Comparison of ENCODE assay signal across 10 mouse cellular contexts in the genomic region with DNA sequence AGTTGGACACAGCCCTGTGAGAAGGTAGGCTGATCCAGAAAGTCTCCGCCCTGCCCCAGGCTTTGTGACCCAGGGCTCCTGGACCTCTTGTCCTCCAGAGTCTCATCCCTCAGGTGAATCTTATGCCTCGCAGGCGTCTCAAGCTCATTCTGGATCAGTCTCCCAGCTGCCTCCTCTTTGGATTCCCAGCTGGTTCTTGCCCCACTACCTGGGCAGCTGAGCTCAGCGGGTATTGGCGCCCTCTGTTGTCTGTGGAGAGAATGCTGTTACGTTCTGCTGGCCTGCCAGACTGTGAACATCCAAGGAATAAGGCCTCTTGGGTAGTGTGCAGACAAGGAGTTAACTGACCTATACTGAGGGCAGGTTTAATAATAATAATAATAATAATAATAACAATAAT. TPM values are rescaled to one million over a fixed set of nuclear protein-coding genes. Genes with fewer than 3 reads are reported as not detected.
DNase-seq lines count a peak whose midpoint lies in the region; ATAC-seq and TF ChIP-seq lines count a peak whose summit lies in the region.
"Had no signal": no experiment of that assay in that cellular context is flagged by ENCODE, and none has a peak within 500 bp of the region (broad histone marks: within the 10 kb centered on the region; RNA-seq: fewer than 3 reads in every experiment).

No protein-coding gene starts in this region.

- TF ChIP-seq CTCF in left cerebral cortex, adult 2 months (IDR thresholded peaks at IDR 0.05): peak; percentile 67
- TF ChIP-seq CTCF in MEL (IDR thresholded peaks at IDR 0.05 in 2 of 3, conservative IDR thresholded peaks at IDR 0.05 in 1 of 3; ENCODE audit: control insufficient read depth in 1 of 3, insufficient read depth in 1 of 3, low read depth in 2 of 3, low read length in 3 of 3, poor library complexity in 1 of 3, severe bottlenecking in 1 of 3): peak; percentile 43 to 71 (median 54)
- peak; percentile 48; the same call in 1 of the 2 replicates for TF ChIP-seq CTCF in liver, embryonic 14.5 days (IDR thresholded peaks at IDR 0.05; ENCODE audit: low read depth)

- no peak overlapping the region for H3K27ac ChIP-seq in left cerebral cortex, adult 2 months
- H3K27ac ChIP-seq in MEL (ENCODE audit: control insufficient read depth, low read depth, low read length): no peak overlapping the region
- no peak overlapping the region for H3K27ac ChIP-seq in liver, embryonic 14.5 days

- no peak for TF ChIP-seq POLR2A in MEL (IDR thresholded peaks at IDR 0.05; ENCODE audit: control insufficient read depth in 1 of 2, insufficient read depth in 1 of 2, low read depth in 1 of 2, low read length in 2 of 2, poor library complexity in 1 of 2)

- H3K36me3 ChIP-seq in MEL (ENCODE audit: control insufficient read depth in 1 of 2, insufficient read depth in 2 of 2, low read length in 2 of 2): no peaks in the 10 kb centered on the region
- no peaks in the 10 kb centered on the region for H3K36me3 ChIP-seq in liver, embryonic 14.5 days (replicated peaks; ENCODE audit: control insufficient read depth, insufficient read depth, low read depth)

- 41% methylated on average over 6 of the region's 6 CpGs for WGBS in liver, embryonic 14.5 days (ENCODE audit: insufficient replicate concordance)

- 0 out of 4 replicates have a peak, but pooled peaks cover 0 to 2% of the 10 kb centered on the region in 2 experiments for H3K4me1 ChIP-seq in MEL (ENCODE audit: control insufficient read depth in 1 of 2, insufficient read depth in 2 of 2, low read length in 2 of 2)
- no peaks in the 10 kb centered on the region for H3K4me1 ChIP-seq in liver, embryonic 14.5 days (replicated peaks; ENCODE audit: control insufficient read depth in 2 of 2, insufficient read depth in 2 of 2, low read length in 1 of 2)

- no peak overlapping the region for H3K9ac ChIP-seq in MEL (ENCODE audit: control insufficient read depth, low read depth, low read length, poor library complexity, severe bottlenecking)
- H3K9ac ChIP-seq in liver, embryonic 14.5 days (replicated peaks): no peak overlapping the region

- TF ChIP-seq RAD21 in MEL (IDR thresholded peaks at IDR 0.05; ENCODE audit: low read depth, low read length): peak; percentile 23

- no peaks in the 10 kb centered on the region for H3K27me3 ChIP-seq in MEL (ENCODE audit: control insufficient read depth in 1 of 2, insufficient read depth in 2 of 2, low read length in 2 of 2)
- no peaks in the 10 kb centered on the region for H3K27me3 ChIP-seq in liver, embryonic 14.5 days (ENCODE audit: control insufficient read depth, insufficient read depth, low read length)

- H3K79me2 ChIP-seq in MEL (ENCODE audit: control insufficient read depth, insufficient read depth, low read length, poor library complexity): no peaks in the 10 kb centered on the region

- no peak for TF ChIP-seq EP300 in MEL (IDR thresholded peaks at IDR 0.05; ENCODE audit: low read depth in 1 of 2, low read length in 2 of 2)
- no peak for TF ChIP-seq EP300 in liver, embryonic 14.5 days (IDR thresholded peaks at IDR 0.05; ENCODE audit: low read depth)

- no peaks in the 10 kb centered on the region for H3K9me3 ChIP-seq in MEL (replicated peaks; ENCODE audit: insufficient read depth, low read length)
- H3K9me3 ChIP-seq in liver, embryonic 14.5 days (ENCODE audit: control insufficient read depth, low read length): no peaks in the 10 kb centered on the region

- no peak overlapping the region for H3K4me3 ChIP-seq in left cerebral cortex, adult 2 months
- H3K4me3 ChIP-seq in MEL (ENCODE audit: control insufficient read depth in 1 of 2, insufficient read depth in 1 of 2, low read depth in 2 of 2, low read length in 2 of 2): no peak overlapping the region
- H3K4me3 ChIP-seq in liver, embryonic 14.5 days (ENCODE audit: insufficient read depth in 1 of 2, low read depth in 2 of 2, low read length in 2 of 2): no peak overlapping the region
- H3K4me3 ChIP-seq: erythroblast, embryonic 14.5 days had no signal

- H3K4me2 ChIP-seq in liver, embryonic 14.5 days (ENCODE audit: low read depth): no peak overlapping the region

- DNase-seq in cerebellum, postnatal 10 days: peak; percentile 50 to 52
- no peak for DNase-seq in cerebellum, postnatal 4 days (ENCODE audit: low spot score in 2 of 2)
- DNase-seq in left cerebral cortex, adult 2 months (ENCODE audit: extremely low spot score in 1 of 2, low spot score in 2 of 2): peak; percentile 36 to 63
- DNase-seq in left cerebral cortex, postnatal 10 days (ENCODE audit: extremely low spot score in 1 of 2, low spot score in 2 of 2): no peak
- DNase-seq in MEL (ENCODE audit: low read depth, low spot score): peak; percentile 18
- DNase-seq in liver, embryonic 14.5 days (ENCODE audit: low read depth in 3 of 3, low spot score in 3 of 3): no peak
- no peak for DNase-seq in cerebellum, adult 9-10 months

- intact Hi-C loops in left cerebral cortex, adult 2 months (cut with DNase I): loop anchor here (2.0 to 5.0 kb wide), 3 partner anchors 157 to 362 kb away; a partner anchor contains a TSS
- intact Hi-C loops in left cerebral cortex, postnatal 10 days (cut with DNase I): loop anchor here (5.0 kb wide), 1 partner anchor 242 kb away; no protein-coding TSS in a partner anchor

- no peak for ATAC-seq in liver, embryonic 14.5 days (ENCODE audit: insufficient read depth)
- ATAC-seq in megakaryocyte-erythroid progenitor cell, adult 5-6 weeks (replicated peaks; ENCODE audit: low FRiP score, low TSS enrichment, poor library complexity, severe bottlenecking): no peak

TF ChIP-seq in MEL, 35 proteins besides CTCF, POLR2A, EP300 and RAD21:
- TF ChIP-seq MEF2A (IDR thresholded peaks at IDR 0.05; ENCODE audit: extremely low read depth, insufficient replicate concordance, low read depth, low read length, poor library complexity, severe bottlenecking) (no peak), SMC3 (IDR thresholded peaks at IDR 0.05; ENCODE audit: low read depth, low read length) (peak; percentile 44), MAX (IDR thresholded peaks at IDR 0.05; ENCODE audit: low read length) (no peak)

RNA-seq across cellular contexts. Expression of a gene that starts 17.2 kb away (rescaled TPM):
- total RNA-seq in left cerebral cortex, adult 2 months (2021): not detected
- not detected for total RNA-seq in left cerebral cortex, postnatal 10 days (2021)
- total RNA-seq in MEL (2012; rRNA removed): not detected in 2 replicates
- not detected for polyA plus RNA-seq in MEL (2012; ENCODE audit: insufficient read depth in 1 of 2, insufficient read length in 2 of 2, low read depth in 1 of 2, low replicate concordance in 2 of 2, missing spikeins in 1 of 2)
- not detected in 2 replicates for polyA plus RNA-seq in liver, embryonic 14.5 days (2012; rRNA removed)
- not detected in 2 replicates for polyA plus RNA-seq in liver, embryonic 14.5 days (2014; fragmentation: Nextera tagmentation; extraction: Ambion mirVana)
- not detected in 2 replicates for total RNA-seq in megakaryocyte-erythroid progenitor cell, adult 5-6 weeks (2014; fragmentation: Nextera tagmentation)
- not detected in 2 replicates for total RNA-seq in megakaryocyte-erythroid progenitor cell, adult 5-6 weeks (2017)
- total RNA-seq: layer of hippocampus, postnatal 10 days had no signal
- polyA plus RNA-seq: erythroblast, embryonic 14.5 days had no signal

RNA-seq across cellular contexts. Expression of a gene that starts 23.4 kb away (rescaled TPM):
- 1 to 10 TPM; 9.5 to 9.8 TPM for total RNA-seq in left cerebral cortex, adult 2 months (2021)
- total RNA-seq in left cerebral cortex, postnatal 10 days (2021): 10 to 100 TPM; 31.7 to 33.5 TPM
- 0.10 and 0.15 TPM in 2 replicates for total RNA-seq in MEL (2012; rRNA removed)
- under 1 TPM in 1 of 2 experiments, not detected in 1; 0.74 TPM for polyA plus RNA-seq in MEL (2012; ENCODE audit: insufficient read depth in 1 of 2, insufficient read length in 2 of 2, low read depth in 1 of 2, low replicate concordance in 2 of 2, missing spikeins in 1 of 2)
- polyA plus RNA-seq in liver, embryonic 14.5 days (2012; rRNA removed): 6.7 and 8.4 TPM in 2 replicates
- 8.0 and 8.9 TPM in 2 replicates for polyA plus RNA-seq in liver, embryonic 14.5 days (2014; fragmentation: Nextera tagmentation; extraction: Ambion mirVana)
- total RNA-seq in megakaryocyte-erythroid progenitor cell, adult 5-6 weeks (2014; fragmentation: Nextera tagmentation): not detected in 2 replicates
- total RNA-seq in megakaryocyte-erythroid progenitor cell, adult 5-6 weeks (2017): not detected in 2 replicates

RNA-seq across cellular contexts. Expression of a gene that starts 26.3 kb away (rescaled TPM):
- total RNA-seq in left cerebral cortex, adult 2 months (2021): not detected
- total RNA-seq in left cerebral cortex, postnatal 10 days (2021): not detected
- total RNA-seq in MEL (2012; rRNA removed): not detected in 2 replicates
- polyA plus RNA-seq in MEL (2012; ENCODE audit: insufficient read depth in 1 of 2, insufficient read length in 2 of 2, low read depth in 1 of 2, low replicate concordance in 2 of 2, missing spikeins in 1 of 2): not detected
- polyA plus RNA-seq in liver, embryonic 14.5 days (2012; rRNA removed): not detected in 2 replicates
- not detected in 2 replicates for polyA plus RNA-seq in liver, embryonic 14.5 days (2014; fragmentation: Nextera tagmentation; extraction: Ambion mirVana)
- total RNA-seq in megakaryocyte-erythroid progenitor cell, adult 5-6 weeks (2014; fragmentation: Nextera tagmentation): not detected in 2 replicates
- total RNA-seq in megakaryocyte-erythroid progenitor cell, adult 5-6 weeks (2017): not detected in 2 replicates
- total RNA-seq: layer of hippocampus, postnatal 10 days had no signal
- polyA plus RNA-seq: erythroblast, embryonic 14.5 days had no signal

RNA-seq across cellular contexts. Expression of a gene that starts 32.4 kb away (rescaled TPM):
- not detected for total RNA-seq in left cerebral cortex, adult 2 months (2021)
- total RNA-seq in left cerebral cortex, postnatal 10 days (2021): not detected
- not detected in 2 replicates for total RNA-seq in MEL (2012; rRNA removed)
- not detected for polyA plus RNA-seq in MEL (2012; ENCODE audit: insufficient read depth in 1 of 2, insufficient read length in 2 of 2, low read depth in 1 of 2, low replicate concordance in 2 of 2, missing spikeins in 1 of 2)
- polyA plus RNA-seq in liver, embryonic 14.5 days (2012; rRNA removed): not detected in 2 replicates
- not detected in 2 replicates for polyA plus RNA-seq in liver, embryonic 14.5 days (2014; fragmentation: Nextera tagmentation; extraction: Ambion mirVana)
- total RNA-seq in megakaryocyte-erythroid progenitor cell, adult 5-6 weeks (2014; fragmentation: Nextera tagmentation): not detected in 2 replicates
- total RNA-seq in megakaryocyte-erythroid progenitor cell, adult 5-6 weeks (2017): not detected in 2 replicates
- total RNA-seq: layer of hippocampus, postnatal 10 days had no signal
- polyA plus RNA-seq: erythroblast, embryonic 14.5 days had no signal

RNA-seq across cellular contexts. Expression of a gene that starts 43.2 kb away (rescaled TPM):
- total RNA-seq in left cerebral cortex, adult 2 months (2021): not detected
- not detected for total RNA-seq in left cerebral cortex, postnatal 10 days (2021)
- total RNA-seq in MEL (2012; rRNA removed): not detected in 2 replicates
- polyA plus RNA-seq in MEL (2012; ENCODE audit: insufficient read depth in 1 of 2, insufficient read length in 2 of 2, low read depth in 1 of 2, low replicate concordance in 2 of 2, missing spikeins in 1 of 2): not detected
- not detected in 2 replicates for polyA plus RNA-seq in liver, embryonic 14.5 days (2012; rRNA removed)
- polyA plus RNA-seq in liver, embryonic 14.5 days (2014; fragmentation: Nextera tagmentation; extraction: Ambion mirVana): not detected in 2 replicates
- not detected in 2 replicates for total RNA-seq in megakaryocyte-erythroid progenitor cell, adult 5-6 weeks (2014; fragmentation: Nextera tagmentation)
- not detected in 2 replicates for total RNA-seq in megakaryocyte-erythroid progenitor cell, adult 5-6 weeks (2017)
- total RNA-seq: layer of hippocampus, postnatal 10 days had no signal
- polyA plus RNA-seq: erythroblast, embryonic 14.5 days had no signal

Comparison
In these comparisons a context has a peak if more than half of its experiments do, and no peak if none do; other contexts are left out.
1. DNase-seq: peak in cerebellum, postnatal 10 days (2 of 2), left cerebral cortex, adult 2 months (2 of 2) and MEL (single experiment); none in cerebellum, postnatal 4 days (0 of 2), left cerebral cortex, postnatal 10 days (0 of 2), liver, embryonic 14.5 days (0 of 3) and cerebellum, adult 9-10 months (single experiment).
2. Peak in every context shown above with its lines, with median percentiles within 50 percentile points of each other: CTCF ChIP-seq.